Mouse (Mus musculus) stomach, embryonic 16.5 days (tissue): ENCODE measurements at regions not wholly inside any gene's neighbourhood (a gene's known extent, or its start where the extent isn't known, plus 50 kb on each side); places are given as distances from the start of the nearest gene placed in this dataset.

ENCODE experiments used
- ATAC-seq: fragments of 200-750 bp; cut with Nextera tagmentation; 2 replicates; pipeline ENCODE4 v1.8.0; 2017; ENCODE audit warnings: moderate number of reproducible peaks, moderate TSS enrichment; ENCODE audit not compliant: insufficient read depth, low FRiP score
- H3K27ac ChIP-seq: fragments of 300-500 bp; sonication (generic); 2 replicates; pipeline ENCODE4 v1.5.1; 2014; ENCODE audit warnings: low read length
- H3K27me3 ChIP-seq: fragments of 300-500 bp; sonication (generic); 2 replicates; pipeline ENCODE4 v1.6.1; 2014; ENCODE audit warnings: low read length, control low read depth, mixed read lengths; ENCODE audit not compliant: control insufficient read depth, insufficient read depth
- H3K36me3 ChIP-seq: fragments of 300-500 bp; sonication (generic); 2 replicates; pipeline ENCODE4 v1.6.1; 2014; ENCODE audit warnings: low read length; ENCODE audit not compliant: control insufficient read depth, insufficient read depth
- H3K4me1 ChIP-seq: fragments of 300-500 bp; sonication (generic); 2 replicates; pipeline ENCODE4 v1.6.1; 2014; ENCODE audit warnings: low read length, control low read depth, mixed read lengths; ENCODE audit not compliant: control insufficient read depth, insufficient read depth
- H3K4me2 ChIP-seq: fragments of 300-500 bp; sonication (generic); 2 replicates; pipeline ENCODE4 v1.6.1; 2014; ENCODE audit warnings: low read depth, low read length, mixed read lengths
- H3K4me3 ChIP-seq: fragments of 300-500 bp; sonication (generic); replicated peaks from 2 replicates; pipeline ENCODE4 v1.5.1; 2014; ENCODE audit warnings: mild to moderate bottlenecking, low read length
- H3K9ac ChIP-seq: fragments of 300-500 bp; sonication (generic); 2 replicates; pipeline ENCODE4 v1.6.1; 2014; ENCODE audit warnings: low read length
- H3K9me3 ChIP-seq: fragments of 300-500 bp; sonication (generic); replicated peaks from 2 replicates; pipeline ENCODE4 v1.6.1; 2016; ENCODE audit warnings: low read length, control low read depth; ENCODE audit not compliant: control insufficient read depth
- WGBS: fragments of 180-500 bp; shearing (Covaris S2); extraction: QIAGEN DNeasy Blood & Tissue Kit; methylation state at CpG from one replicate; pipeline ENCODE4 v1.1.7; 2014; 5-methylcytosine and 5-hydroxymethylcytosine counted together

- ATAC-seq: no peak
- WGBS: 85% methylated on average over 1 of the region's 1 CpGs
- Histone ChIP-seq H3K36me3 (no peaks in the 10 kb centered on the region), H3K27me3 (no peaks in the 10 kb centered on the region), H3K4me2 (no peak overlapping the region), H3K4me3 (no peak overlapping the region), H3K9ac (no peak overlapping the region), H3K9me3 (no peaks in the 10 kb centered on the region), H3K27ac (no peak overlapping the region), H3K4me1 (no peaks in the 10 kb centered on the region)
These were observed 272.9 kb downstream of the Cox7c start for GRCm38 (mm10) chr13:85773848-85774247.

GRCm38 (mm10) chr13:85771027-85771681 lies 275.6 kb downstream of the Cox7c start:
- H3K4me1 ChIP-seq: no peaks in the 10 kb centered on the region
- WGBS: 44% methylated on average over 3 of the region's 3 CpGs
- no peaks in the 10 kb centered on the region for H3K9me3 ChIP-seq
- H3K36me3 ChIP-seq: no peaks in the 10 kb centered on the region
- ATAC-seq: no peak
- no peak overlapping the region for H3K9ac ChIP-seq
- H3K27me3 ChIP-seq: no peaks in the 10 kb centered on the region
- no peak overlapping the region for H3K4me3 ChIP-seq
- H3K4me2 ChIP-seq: no peak overlapping the region
- H3K27ac ChIP-seq: no peak overlapping the region

GRCm38 (mm10) chr13:85770538-85770937 lies 276.2 kb downstream of the Cox7c start:
- H3K36me3 ChIP-seq: no peaks in the 10 kb centered on the region
- H3K27me3 ChIP-seq: no peaks in the 10 kb centered on the region
- ATAC-seq: no peak
- H3K9ac ChIP-seq: no peak overlapping the region
- no peak overlapping the region for H3K27ac ChIP-seq
- no peaks in the 10 kb centered on the region for H3K9me3 ChIP-seq
- no peak overlapping the region for H3K4me2 ChIP-seq
- H3K4me3 ChIP-seq: no peak overlapping the region
- H3K4me1 ChIP-seq: no peaks in the 10 kb centered on the region

- WGBS: 47% methylated on average over 1 of the region's 1 CpGs
- Histone ChIP-seq H3K9ac (no peak overlapping the region), H3K4me2 (no peak overlapping the region), H3K4me1 (no peaks in the 10 kb centered on the region), H3K9me3 (no peaks in the 10 kb centered on the region), H3K4me3 (no peak overlapping the region), H3K27ac (no peak overlapping the region), H3K27me3 (no peaks in the 10 kb centered on the region), H3K36me3 (no peaks in the 10 kb centered on the region)
- no peak for ATAC-seq
These were observed 278.2 kb downstream of the Cox7c start for GRCm38 (mm10) chr13:85768520-85768919.

- no peaks in the 10 kb centered on the region for H3K36me3 ChIP-seq
- ATAC-seq: no peak
- no peaks in the 10 kb centered on the region for H3K9me3 ChIP-seq
- no peak overlapping the region for H3K27ac ChIP-seq
- H3K4me2 ChIP-seq: no peak overlapping the region
- H3K4me1 ChIP-seq: no peaks in the 10 kb centered on the region
- whole genome bisulfite sequencing: 88% methylated on average over 3 of the region's 3 CpGs
- H3K9ac ChIP-seq: no peak overlapping the region
- no peaks in the 10 kb centered on the region for H3K27me3 ChIP-seq
- H3K4me3 ChIP-seq: no peak overlapping the region
These were observed 322.1 kb downstream of the Cox7c start for GRCm38 (mm10) chr13:85724616-85725015.

GRCm38 (mm10) chr13:85724105-85724504 lies 322.6 kb downstream of the Cox7c start:
- 87% methylated on average over 5 of the region's 5 CpGs for WGBS
- ATAC-seq: no peak
- H3K27me3 ChIP-seq: no peaks in the 10 kb centered on the region
- no peak overlapping the region for H3K9ac ChIP-seq
- H3K4me2 ChIP-seq: no peak overlapping the region
- no peaks in the 10 kb centered on the region for H3K4me1 ChIP-seq
- no peak overlapping the region for H3K27ac ChIP-seq
- H3K9me3 ChIP-seq: no peaks in the 10 kb centered on the region
- H3K36me3 ChIP-seq: no peaks in the 10 kb centered on the region
- H3K4me3 ChIP-seq: no peak overlapping the region

- Histone ChIP-seq H3K27ac (no peak overlapping the region), H3K9ac (no peak overlapping the region), H3K36me3 (no peaks in the 10 kb centered on the region), H3K9me3 (no peaks in the 10 kb centered on the region), H3K4me1 (no peaks in the 10 kb centered on the region), H3K4me3 (no peak overlapping the region), H3K4me2 (no peak overlapping the region), H3K27me3 (no peaks in the 10 kb centered on the region)
- ATAC-seq: no peak
- WGBS: 84% methylated on average over 3 of the region's 3 CpGs
These were observed 326.4 kb downstream of the Cox7c start for GRCm38 (mm10) chr13:85720314-85720713.

- no peak overlapping the region for H3K4me3 ChIP-seq
- no peaks in the 10 kb centered on the region for H3K36me3 ChIP-seq
- peak; percentile 71; the same call in 1 of the 2 replicates for ATAC-seq
- 54% methylated on average over 2 of the region's 2 CpGs for WGBS
- H3K4me2 ChIP-seq: no peak overlapping the region
- no peaks in the 10 kb centered on the region for H3K4me1 ChIP-seq
- no peak overlapping the region for H3K9ac ChIP-seq
- no peaks in the 10 kb centered on the region for H3K27me3 ChIP-seq
- 0 out of 2 replicates have a peak overlapping the region, but pooled peaks have one; percentile 33 for H3K27ac ChIP-seq
- no peaks in the 10 kb centered on the region for H3K9me3 ChIP-seq
These were observed 330.7 kb downstream of the Cox7c start for GRCm38 (mm10) chr13:85715883-85716498.

- Histone ChIP-seq H3K36me3 (no peaks in the 10 kb centered on the region), H3K9ac (no peak overlapping the region), H3K9me3 (no peaks in the 10 kb centered on the region), H3K4me3 (no peak overlapping the region), H3K27me3 (no peaks in the 10 kb centered on the region), H3K4me2 (no peak overlapping the region), H3K4me1 (no peaks in the 10 kb centered on the region), H3K27ac (no peak overlapping the region)
- no peak for ATAC-seq
- 13% methylated on average over 1 of the region's 1 CpGs for WGBS
These were observed 354.3 kb downstream of the Cox7c start for GRCm38 (mm10) chr13:85692374-85692773.
